Mouse (Mus musculus) layer of hippocampus, adult 9-10 months (tissue): ENCODE data around the gene Adam12.
A peak's percentile ranks its signal among the peaks of the same experiment; 100 is the strongest.

Source experiments
- DNase-seq: peaks from one replicate; pipeline ENCODE4 v3.0.0; 2022; ENCODE audit warnings: low spot score

Adam12 gene

GRCm38 (mm10) chr7:133870265-133870664 lies 361.7 kb downstream of the Adam12 start:
- DNase-seq: no peak

GRCm38 (mm10) chr7:133863684-133864083 lies 368.3 kb downstream of the Adam12 start:
- no peak for DNase-seq

- no peak for DNase-seq
Measured at GRCm38 (mm10) chr7:133863151-133863550, 368.8 kb downstream of the Adam12 start.

- DNase-seq: no peak
Measured at GRCm38 (mm10) chr7:133862723-133863122, 369.2 kb downstream of the Adam12 start.

- DNase-seq: no peak
Measured at GRCm38 (mm10) chr7:133862233-133862632, 369.7 kb downstream of the Adam12 start.

GRCm38 (mm10) chr7:133859548-133859947 lies 372.4 kb downstream of the Adam12 start:
- no peak for DNase-seq

GRCm38 (mm10) chr7:133858506-133858905 lies 373.4 kb downstream of the Adam12 start:
- DNase-seq: no peak

- peak; percentile 67 for DNase-seq
Measured at GRCm38 (mm10) chr7:133856278-133856677, 375.7 kb downstream of the Adam12 start.

- no peak for DNase-seq
Measured at GRCm38 (mm10) chr7:133850735-133851134, 381.2 kb downstream of the Adam12 start.

GRCm38 (mm10) chr7:133848180-133848579 lies 383.8 kb downstream of the Adam12 start:
- no peak for DNase-seq

GRCm38 (mm10) chr7:133847175-133847574 lies 384.8 kb downstream of the Adam12 start:
- no peak for DNase-seq

GRCm38 (mm10) chr7:133842079-133842478 lies 389.9 kb downstream of the Adam12 start:
- DNase-seq: no peak

GRCm38 (mm10) chr7:133839546-133839945 lies 392.4 kb downstream of the Adam12 start:
- DNase-seq: peak; percentile 52
